Mouse (Mus musculus): ENCODE results near the gene Yju2. TPM values are rescaled to one million over a fixed set of nuclear protein-coding genes. Genes with fewer than 3 reads are reported as not detected.

The Yju2 gene
- total RNA-seq, 1 experiment: 14.0 TPM

- TF ChIP-seq HCFC1 (IDR thresholded peaks at IDR 0.05; ENCODE audit: borderline replicate concordance, insufficient read depth, low read length) (no peak), MAFK (IDR thresholded peaks at IDR 0.05; ENCODE audit: insufficient read depth, low read depth, low read length) (no peak), ZC3H11A (IDR thresholded peaks at IDR 0.05; ENCODE audit: borderline replicate concordance, low read depth, low read length) (no peak), CHD2 (IDR thresholded peaks at IDR 0.05; ENCODE audit: low read depth, low read length) (no peak), ZNF384 (IDR thresholded peaks at IDR 0.05; ENCODE audit: low read depth, low read length) (no peak)
- peaks cover 0 to 15% of the 10 kb centered on the region in 2 experiments; a peak in 1 of 4 replicates for H3K4me1 ChIP-seq (ENCODE audit: control insufficient read depth in 2 of 2, insufficient read depth in 2 of 2, low read length in 2 of 2, poor library complexity in 1 of 2)
- in situ Hi-C loops (cut with MboI; ENCODE audit: low sequenced_read_pairs in 2 of 2, unreplicated experiment in 2 of 2): no loop called here
- no peak overlapping the region for H3K27ac ChIP-seq (ENCODE audit: insufficient read depth, low read depth, low read length, poor library complexity, severe bottlenecking)
- no peak overlapping the region for H3K9ac ChIP-seq (ENCODE audit: insufficient read depth, low read depth, low read length, poor library complexity, severe bottlenecking)
- no peaks in the 10 kb centered on the region for H3K9me3 ChIP-seq (ENCODE audit: control insufficient read depth, insufficient read depth, low read depth, low read length)
- no peak for DNase-seq (ENCODE audit: low read depth, low spot score)
- H3K36me3 ChIP-seq (ENCODE audit: control insufficient read depth, insufficient read depth, low read length, poor library complexity, severe bottlenecking): peaks cover 13% of the 10 kb centered on the region; the same call in 1 of the 2 replicates
- H3K4me3 ChIP-seq (ENCODE audit: insufficient read depth in 1 of 2, low read depth in 1 of 2, low read length in 2 of 2, poor library complexity in 1 of 2, severe bottlenecking in 1 of 2): peak overlapping the region in 1 of 2 experiments; percentile 28; a peak in 1 of 4 replicates
Observed at GRCm38 (mm10) chr17:55971453-55971852, 12.6 kb downstream of the Yju2 start.

- in situ Hi-C loops (cut with MboI; ENCODE audit: low sequenced_read_pairs in 2 of 2, unreplicated experiment in 2 of 2): no loop called here
- no peak overlapping the region for H3K27ac ChIP-seq (ENCODE audit: insufficient read depth, low read depth, low read length, poor library complexity, severe bottlenecking)
- H3K4me3 ChIP-seq (ENCODE audit: insufficient read depth in 1 of 2, low read depth in 1 of 2, low read length in 2 of 2, poor library complexity in 1 of 2, severe bottlenecking in 1 of 2): no peak overlapping the region
- TF ChIP-seq ZC3H11A (IDR thresholded peaks at IDR 0.05; ENCODE audit: borderline replicate concordance, low read depth, low read length): no peak
- TF ChIP-seq ZNF384 (IDR thresholded peaks at IDR 0.05; ENCODE audit: low read depth, low read length): no peak
- no peak for TF ChIP-seq HCFC1 (IDR thresholded peaks at IDR 0.05; ENCODE audit: borderline replicate concordance, insufficient read depth, low read length)
- no peak for TF ChIP-seq CHD2 (IDR thresholded peaks at IDR 0.05; ENCODE audit: low read depth, low read length)
- no peak for TF ChIP-seq MAFK (IDR thresholded peaks at IDR 0.05; ENCODE audit: insufficient read depth, low read depth, low read length)
- no peaks in the 10 kb centered on the region for H3K36me3 ChIP-seq (ENCODE audit: control insufficient read depth, insufficient read depth, low read length, poor library complexity, severe bottlenecking)
- H3K9me3 ChIP-seq (ENCODE audit: control insufficient read depth, insufficient read depth, low read depth, low read length): no peaks in the 10 kb centered on the region
- H3K4me1 ChIP-seq (ENCODE audit: control insufficient read depth in 2 of 2, insufficient read depth in 2 of 2, low read length in 2 of 2, poor library complexity in 1 of 2): peaks cover 0 to 8% of the 10 kb centered on the region in 2 experiments; a peak in 1 of 4 replicates
- H3K9ac ChIP-seq (ENCODE audit: insufficient read depth, low read depth, low read length, poor library complexity, severe bottlenecking): no peak overlapping the region
- peak; percentile 66 for DNase-seq (ENCODE audit: low read depth, low spot score)
Observed at GRCm38 (mm10) chr17:55976255-55976862, 17.5 kb downstream of the Yju2 start.

- DNase-seq (ENCODE audit: low read depth, low spot score): no peak
- H3K4me3 ChIP-seq (ENCODE audit: insufficient read depth in 1 of 2, low read depth in 1 of 2, low read length in 2 of 2, poor library complexity in 1 of 2, severe bottlenecking in 1 of 2): no peak overlapping the region
- TF ChIP-seq HCFC1 (IDR thresholded peaks at IDR 0.05; ENCODE audit: borderline replicate concordance, insufficient read depth, low read length): no peak
- TF ChIP-seq MAFK (IDR thresholded peaks at IDR 0.05; ENCODE audit: insufficient read depth, low read depth, low read length): no peak
- no peak overlapping the region for H3K27ac ChIP-seq (ENCODE audit: insufficient read depth, low read depth, low read length, poor library complexity, severe bottlenecking)
- no peaks in the 10 kb centered on the region for H3K36me3 ChIP-seq (ENCODE audit: control insufficient read depth, insufficient read depth, low read length, poor library complexity, severe bottlenecking)
- H3K9me3 ChIP-seq (ENCODE audit: control insufficient read depth, insufficient read depth, low read depth, low read length): no peaks in the 10 kb centered on the region
- in situ Hi-C loops (cut with MboI; ENCODE audit: low sequenced_read_pairs in 2 of 2, unreplicated experiment in 2 of 2): no loop called here
- no peak overlapping the region for H3K9ac ChIP-seq (ENCODE audit: insufficient read depth, low read depth, low read length, poor library complexity, severe bottlenecking)
- H3K4me1 ChIP-seq (ENCODE audit: control insufficient read depth in 2 of 2, insufficient read depth in 2 of 2, low read length in 2 of 2, poor library complexity in 1 of 2): peaks cover 0 to 6% of the 10 kb centered on the region in 2 experiments; a peak in 1 of 4 replicates
Observed at GRCm38 (mm10) chr17:55977301-55977700, 18.4 kb downstream of the Yju2 start.

DNA sequence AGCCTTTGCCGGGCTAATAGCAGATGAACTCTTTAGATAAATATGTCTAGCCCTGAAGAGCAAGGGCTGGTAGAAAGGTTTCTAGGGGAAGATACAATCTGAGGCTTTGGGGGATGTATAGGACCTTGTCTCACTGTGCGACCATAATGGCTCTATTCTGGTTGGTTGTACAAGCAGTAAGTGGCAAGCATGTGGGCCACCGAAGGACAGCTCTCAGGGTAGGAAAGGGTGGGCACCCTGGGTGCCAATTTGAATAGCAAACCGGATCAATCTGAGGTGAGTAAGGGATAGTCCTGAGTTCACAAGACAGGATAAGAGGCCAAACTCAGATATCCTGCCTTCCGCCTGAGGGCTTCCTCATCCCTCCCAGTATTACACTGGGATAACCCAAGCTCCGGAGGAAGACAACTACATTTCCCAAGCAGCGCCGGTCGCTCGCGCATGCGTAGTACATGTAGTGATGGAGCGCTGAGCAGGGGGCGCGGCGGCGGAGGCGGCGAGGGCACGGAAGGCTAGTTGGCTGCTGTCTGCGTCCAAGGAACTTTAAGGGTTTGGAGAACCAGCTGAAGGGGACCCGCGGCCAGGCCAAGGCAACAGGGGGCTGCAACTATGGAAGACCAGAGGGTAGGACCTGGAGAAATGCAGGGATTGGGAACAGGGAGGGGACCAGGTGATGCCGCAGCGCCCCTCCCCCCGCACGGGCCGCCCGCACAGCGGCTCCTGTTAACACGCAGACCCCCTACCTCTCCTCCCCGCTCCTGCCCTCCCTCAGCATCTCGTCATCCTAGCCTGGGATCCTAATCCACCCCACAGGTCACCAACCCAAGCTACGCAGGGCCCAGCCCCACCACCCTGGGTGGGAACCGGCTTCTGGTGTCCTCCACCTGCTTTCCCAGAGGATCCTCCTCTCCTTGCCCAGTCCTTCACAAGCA is 27.4 kb downstream of the Yju2 start, which contains the start of gene Fsd1:
TSS of gene Fsd1 (plus strand) at position 480 of the 932 bp plus-strand sequence.
- no peaks in the 10 kb centered on the region for H3K9me3 ChIP-seq (ENCODE audit: control insufficient read depth, insufficient read depth, low read depth, low read length)
- no peak within 1 kb of the TSS for H3K27ac ChIP-seq (ENCODE audit: insufficient read depth, low read depth, low read length, poor library complexity, severe bottlenecking)
- H3K4me3 ChIP-seq (ENCODE audit: insufficient read depth in 1 of 2, low read depth in 1 of 2, low read length in 2 of 2, poor library complexity in 1 of 2, severe bottlenecking in 1 of 2): peak within 1 kb of the TSS; percentile 67 to 84
- in situ Hi-C loops (cut with MboI; ENCODE audit: low sequenced_read_pairs in 2 of 2, unreplicated experiment in 2 of 2): no loop called here
- H3K36me3 ChIP-seq (ENCODE audit: control insufficient read depth, insufficient read depth, low read length, poor library complexity, severe bottlenecking): no peaks in the 10 kb centered on the region; the same call in 1 of the 2 replicates
- no peak for DNase-seq (ENCODE audit: low read depth, low spot score)
- peak within 1 kb of the TSS; percentile 47 for H3K9ac ChIP-seq (ENCODE audit: insufficient read depth, low read depth, low read length, poor library complexity, severe bottlenecking)
- H3K4me1 ChIP-seq (ENCODE audit: control insufficient read depth in 2 of 2, insufficient read depth in 2 of 2, low read length in 2 of 2, poor library complexity in 1 of 2): no peaks in the 10 kb centered on the region; a peak in 1 of 4 replicates
- TF ChIP-seq CHD2 (IDR thresholded peaks at IDR 0.05; ENCODE audit: low read depth, low read length) (no peak), MAFK (IDR thresholded peaks at IDR 0.05; ENCODE audit: insufficient read depth, low read depth, low read length) (no peak), HCFC1 (IDR thresholded peaks at IDR 0.05; ENCODE audit: borderline replicate concordance, insufficient read depth, low read length) (peak; percentile 88), ZC3H11A (IDR thresholded peaks at IDR 0.05; ENCODE audit: borderline replicate concordance, low read depth, low read length) (no peak), ZNF384 (IDR thresholded peaks at IDR 0.05; ENCODE audit: low read depth, low read length) (no peak)

Data from ES-E14 (cell line).